Mouse (Mus musculus): ENCODE results near the gene Lhfpl2. TPM values are rescaled to one million over a fixed set of nuclear protein-coding genes. Genes with fewer than 3 reads are reported as not detected.
"Not testable (repeated sequence)": the region's sequence is repeated elsewhere in the genome, so short reads cannot be mapped to it uniquely, and the experiment has no call there.

Gene Lhfpl2
- 61.2 and 64.5 TPM in 2 replicates for polyA plus RNA-seq (2014; fragmentation: Nextera tagmentation; extraction: Ambion mirVana)

- TF ChIP-seq CTCF (IDR thresholded peaks at IDR 0.05; ENCODE audit: low read depth): no peak
- Histone ChIP-seq H3K27ac (ENCODE audit: low read depth) (peak within 1 kb of the TSS; percentile 90), H3K9ac (peak within 1 kb of the TSS; percentile 87), H3K9me3 (ENCODE audit: low read depth, low read length) (no peaks in the 10 kb centered on the region), H3K36me3 (ENCODE audit: insufficient read depth) (0 out of 2 replicates have a peak, but pooled peaks cover 3% of the 10 kb centered on the region), H3K27me3 (ENCODE audit: insufficient read depth, low read length) (no peaks in the 10 kb centered on the region), H3K4me1 (ENCODE audit: insufficient read depth) (peaks cover 15% of the 10 kb centered on the region), H3K4me3 (ENCODE audit: low read depth, low read length) (peak within 1 kb of the TSS; percentile 89), H3K4me2 (peak within 1 kb of the TSS; percentile 65)
- under 1% methylated on average over 78 of the region's 85 CpGs for WGBS
- DNase-seq (peak; percentile 91), ATAC-seq (ENCODE audit: insufficient read depth) (peak; percentile 88)
Measured at GRCm38 (mm10) chr13:94057563-94058560, at the start of gene Lhfpl2. TSS of gene Lhfpl2 (plus strand) at chr13:94057796.

GRCm38 (mm10) chr13:94011996-94012575 is 45.5 kb upstream of the Lhfpl2 start:
- H3K9ac ChIP-seq: no peak overlapping the region
- no peaks in the 10 kb centered on the region for H3K36me3 ChIP-seq (ENCODE audit: insufficient read depth)
- no peak overlapping the region for H3K4me2 ChIP-seq
- no peaks in the 10 kb centered on the region for H3K9me3 ChIP-seq (ENCODE audit: low read depth, low read length)
- no peak overlapping the region for H3K4me3 ChIP-seq (ENCODE audit: low read depth, low read length)
- ATAC-seq (ENCODE audit: insufficient read depth): no peak
- TF ChIP-seq CTCF (IDR thresholded peaks at IDR 0.05; ENCODE audit: low read depth): no peak
- no peaks in the 10 kb centered on the region for H3K4me1 ChIP-seq (ENCODE audit: insufficient read depth)
- DNase-seq: no peak
- 81% methylated on average over 4 of the region's 4 CpGs for WGBS
- no peak overlapping the region for H3K27ac ChIP-seq (ENCODE audit: low read depth)
- no peaks in the 10 kb centered on the region for H3K27me3 ChIP-seq (ENCODE audit: insufficient read depth, low read length)

GRCm38 (mm10) chr13:94013986-94014385 is 43.6 kb upstream of the Lhfpl2 start:
- DNase-seq (no peak), ATAC-seq (ENCODE audit: insufficient read depth) (no peak)
- Histone ChIP-seq H3K9ac (no peak overlapping the region), H3K4me3 (ENCODE audit: low read depth, low read length) (no peak overlapping the region), H3K4me1 (ENCODE audit: insufficient read depth) (no peaks in the 10 kb centered on the region), H3K27me3 (ENCODE audit: insufficient read depth, low read length) (no peaks in the 10 kb centered on the region), H3K36me3 (ENCODE audit: insufficient read depth) (no peaks in the 10 kb centered on the region), H3K4me2 (no peak overlapping the region), H3K9me3 (ENCODE audit: low read depth, low read length) (no peaks in the 10 kb centered on the region), H3K27ac (ENCODE audit: low read depth) (no peak overlapping the region)
- 76% methylated on average over 10 of the region's 10 CpGs for WGBS
- no peak for TF ChIP-seq CTCF (IDR thresholded peaks at IDR 0.05; ENCODE audit: low read depth)

- DNase-seq; H3K27ac ChIP-seq (ENCODE audit: low read depth); H3K27me3 ChIP-seq (ENCODE audit: insufficient read depth, low read length); H3K4me1 ChIP-seq (ENCODE audit: insufficient read depth); H3K9me3 ChIP-seq (ENCODE audit: low read depth, low read length); H3K36me3 ChIP-seq (ENCODE audit: insufficient read depth); ATAC-seq (ENCODE audit: insufficient read depth); H3K9ac ChIP-seq; H3K4me2 ChIP-seq; H3K4me3 ChIP-seq (ENCODE audit: low read depth, low read length): not testable (repeated sequence)
- WGBS: 75% methylated on average over 9 of the region's 13 CpGs
Measured at GRCm38 (mm10) chr13:94024575-94024974, 33.0 kb upstream of the Lhfpl2 start.

- Histone ChIP-seq H3K27me3 (ENCODE audit: insufficient read depth, low read length) (no peaks in the 10 kb centered on the region), H3K4me3 (ENCODE audit: low read depth, low read length) (no peak overlapping the region), H3K9me3 (ENCODE audit: low read depth, low read length) (no peaks in the 10 kb centered on the region), H3K4me2 (no peak overlapping the region), H3K9ac (no peak overlapping the region), H3K36me3 (ENCODE audit: insufficient read depth) (no peaks in the 10 kb centered on the region), H3K4me1 (ENCODE audit: insufficient read depth) (no peaks in the 10 kb centered on the region), H3K27ac (ENCODE audit: low read depth) (no peak overlapping the region)
- no peak for ATAC-seq (ENCODE audit: insufficient read depth)
- whole genome bisulfite sequencing: 83% methylated on average over 10 of the region's 10 CpGs
- no peak for DNase-seq
- TF ChIP-seq CTCF (IDR thresholded peaks at IDR 0.05; ENCODE audit: low read depth): no peak
Measured at GRCm38 (mm10) chr13:94029147-94029546, 28.4 kb upstream of the Lhfpl2 start.

- ATAC-seq (ENCODE audit: insufficient read depth) (no peak), DNase-seq (no peak)
- 80% methylated on average over 2 of the region's 2 CpGs for WGBS
- Histone ChIP-seq H3K4me1 (ENCODE audit: insufficient read depth) (no peaks in the 10 kb centered on the region), H3K36me3 (ENCODE audit: insufficient read depth) (no peaks in the 10 kb centered on the region), H3K4me2 (no peak overlapping the region), H3K9me3 (ENCODE audit: low read depth, low read length) (no peaks in the 10 kb centered on the region), H3K27ac (ENCODE audit: low read depth) (no peak overlapping the region), H3K27me3 (ENCODE audit: insufficient read depth, low read length) (no peaks in the 10 kb centered on the region), H3K9ac (no peak overlapping the region), H3K4me3 (ENCODE audit: low read depth, low read length) (no peak overlapping the region)
- TF ChIP-seq CTCF (IDR thresholded peaks at IDR 0.05; ENCODE audit: low read depth): no peak
Measured at GRCm38 (mm10) chr13:94030551-94030950, 27.0 kb upstream of the Lhfpl2 start.

Measured in lung, embryonic 14.5 days (tissue).